Mouse (Mus musculus): ENCODE results near the gene Ctsw. TPM values are rescaled to one million over a fixed set of nuclear protein-coding genes. Genes with fewer than 3 reads are reported as not detected.
"Not testable (repeated sequence)": the region's sequence is repeated elsewhere in the genome, so short reads cannot be mapped to it uniquely, and the experiment has no call there.

The Ctsw gene
- total RNA-seq (2014; fragmentation: Nextera tagmentation) (1.1 TPM in 1 of 2 replicates, not detected in the other), total RNA-seq (2017) (not detected in 2 replicates)

DNA sequence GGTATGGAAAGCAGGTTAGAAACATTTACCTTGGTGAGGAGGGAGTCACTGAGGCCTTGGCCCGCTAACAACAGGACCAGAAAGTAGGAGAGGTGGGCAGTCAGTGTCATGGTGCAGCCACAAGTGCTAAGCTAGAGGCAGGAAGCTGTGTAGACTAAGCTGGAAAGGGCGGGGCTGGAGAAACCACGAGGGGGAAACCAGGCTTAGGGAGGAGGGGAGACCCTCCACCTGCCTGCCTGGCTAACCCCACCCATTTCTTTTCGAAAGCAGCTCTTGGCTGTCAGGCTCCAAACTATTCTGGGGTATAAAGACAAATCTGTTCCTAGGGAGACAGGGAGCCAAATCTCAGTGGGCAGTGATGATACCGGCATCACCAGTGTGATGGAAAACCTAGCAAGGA, at the start of gene Ctsw:
Ctsw (minus strand) TSS at position 134 of the 400 bp plus-strand sequence.
- peak; percentile 45; the same call in 1 of the 2 replicates for ATAC-seq (replicated peaks; ENCODE audit: poor library complexity, severe bottlenecking)

DNA sequence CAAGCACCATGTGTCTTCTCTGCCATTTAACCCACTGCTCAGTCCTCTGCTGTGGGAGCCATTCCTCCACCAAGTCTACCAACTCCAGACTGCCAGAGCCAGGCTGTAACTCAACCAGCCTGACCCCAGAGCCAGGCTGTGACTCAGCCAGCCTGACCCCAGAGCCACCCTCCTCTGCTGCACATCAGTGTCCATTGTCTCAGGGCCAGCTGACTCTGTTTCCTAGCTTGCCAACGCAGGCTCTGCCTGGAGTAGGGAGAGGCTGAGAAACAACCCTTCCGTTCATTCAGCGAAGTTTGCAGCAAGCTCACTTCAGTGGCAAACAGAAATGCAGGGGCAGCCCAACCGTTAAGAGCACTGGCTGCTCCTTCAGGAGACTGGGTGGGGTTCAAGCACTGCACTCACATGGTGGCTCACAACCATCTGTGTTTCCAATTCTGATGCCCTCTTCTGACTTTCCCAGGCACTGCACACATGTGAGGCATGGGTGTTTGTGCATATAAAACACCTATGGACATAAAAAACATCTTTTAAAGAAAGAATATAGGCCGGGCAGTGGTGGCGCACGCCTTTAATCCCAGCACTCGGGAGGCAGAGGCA, 48.7 kb upstream of the Ctsw start:
- ATAC-seq (replicated peaks; ENCODE audit: poor library complexity, severe bottlenecking) = no peak

DNA sequence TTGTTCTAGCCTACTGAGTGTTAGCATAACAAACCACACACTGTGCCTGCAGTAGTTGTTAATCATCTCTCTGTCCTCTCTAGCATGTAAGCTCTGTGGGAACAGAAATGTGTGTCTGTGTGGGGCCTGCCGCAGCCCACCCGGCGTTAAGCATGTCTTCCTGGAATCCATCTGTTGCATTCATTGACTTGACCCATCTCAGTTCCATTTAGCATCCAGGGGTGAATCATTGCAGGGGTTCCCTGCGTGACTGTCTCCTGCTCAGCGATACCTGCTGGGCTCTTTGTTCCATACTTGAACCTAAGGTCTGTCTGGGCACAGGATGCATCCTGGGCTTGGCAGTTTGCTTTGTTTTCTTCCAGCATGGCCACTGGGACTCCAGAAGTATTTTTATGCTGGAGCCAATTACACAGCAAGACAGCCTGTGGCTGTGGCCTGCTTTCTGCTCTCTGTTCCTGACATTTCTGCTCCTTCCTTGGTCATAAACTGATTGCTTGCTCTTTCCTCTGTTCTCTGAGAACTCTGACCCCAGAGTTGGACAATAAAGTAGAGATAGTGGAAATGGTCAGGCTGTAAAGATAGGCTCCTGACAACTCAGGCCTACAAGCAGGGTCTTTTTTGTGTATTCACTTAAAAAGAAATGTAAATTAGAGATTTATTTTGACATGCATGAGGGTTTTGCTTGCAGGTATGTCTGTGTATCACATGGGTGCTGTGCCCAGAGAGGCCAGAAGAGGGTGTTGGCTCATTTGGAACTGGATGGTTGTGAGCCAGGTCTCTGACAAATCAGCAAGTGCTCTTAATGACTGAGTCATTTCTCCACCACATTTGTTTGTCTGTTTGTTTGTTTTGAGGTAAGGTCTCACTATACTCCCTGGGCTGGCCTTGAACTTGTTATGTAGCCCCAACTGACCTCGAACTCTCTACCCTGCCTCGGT, 47.8 kb upstream of the Ctsw start:
- ATAC-seq (replicated peaks; ENCODE audit: poor library complexity, severe bottlenecking) = no peak

DNA sequence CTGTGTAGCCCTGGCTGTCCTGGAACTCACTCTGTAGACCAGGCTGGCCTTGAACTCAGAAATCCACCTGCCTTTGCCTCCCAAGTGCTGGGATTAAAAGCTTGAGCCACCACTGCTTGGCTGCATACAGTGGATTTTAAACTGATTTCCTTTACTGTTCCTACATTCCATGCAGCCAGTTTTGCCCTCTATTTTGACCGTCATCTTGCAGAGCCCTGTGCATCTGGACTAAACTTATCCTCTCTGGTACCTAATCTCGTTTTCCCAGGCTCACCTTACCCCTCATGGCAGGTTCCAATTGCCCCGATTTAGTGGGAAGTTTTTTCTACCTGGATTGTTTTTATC, 44.7 kb upstream of the Ctsw start:
- no peak for ATAC-seq (replicated peaks; ENCODE audit: poor library complexity, severe bottlenecking)

DNA sequence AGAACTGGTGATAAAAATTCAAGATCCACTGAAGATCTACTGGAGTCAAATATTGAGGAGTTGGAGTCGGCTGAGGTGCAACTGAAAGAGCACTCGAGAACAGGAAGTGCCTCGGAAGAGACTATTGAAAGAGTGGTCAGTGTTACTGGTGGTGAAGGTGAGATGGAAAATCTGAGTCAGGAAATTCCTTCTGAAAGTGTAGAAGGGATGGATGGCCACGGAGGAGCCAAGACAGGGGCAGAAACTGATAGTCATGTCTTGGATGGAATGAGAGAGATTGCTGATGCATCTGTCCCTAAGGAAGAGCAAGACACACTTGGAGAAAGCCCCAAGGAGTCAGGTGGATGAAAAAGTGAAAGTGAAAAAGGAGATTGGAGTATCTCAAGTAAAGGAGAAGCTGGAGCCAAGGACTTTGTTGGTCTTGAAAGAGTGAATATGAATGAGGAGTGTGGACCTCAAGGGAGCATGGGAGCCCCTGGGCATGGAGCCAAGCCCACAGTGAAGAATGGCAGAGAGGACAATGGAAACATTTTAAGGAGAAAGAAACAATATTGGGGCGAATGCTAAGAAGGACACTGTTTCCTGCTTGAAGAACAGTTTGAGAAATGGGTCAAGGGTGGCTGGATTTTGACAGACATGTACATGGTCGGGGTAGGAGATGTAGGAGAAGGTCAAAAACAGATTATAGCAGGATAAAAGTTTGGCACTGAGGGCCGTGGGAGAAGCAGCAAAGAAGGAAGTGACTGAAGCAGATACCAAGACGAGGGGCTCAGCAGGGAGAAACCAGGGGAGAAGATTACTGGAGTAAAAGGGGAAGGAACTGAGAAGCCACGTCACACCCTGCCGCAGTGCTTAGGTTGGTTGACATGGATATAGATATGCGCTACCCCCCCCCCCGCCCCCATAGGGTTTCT, 44.0 kb upstream of the Ctsw start:
- ATAC-seq (replicated peaks; ENCODE audit: poor library complexity, severe bottlenecking) = peak; percentile 73

DNA sequence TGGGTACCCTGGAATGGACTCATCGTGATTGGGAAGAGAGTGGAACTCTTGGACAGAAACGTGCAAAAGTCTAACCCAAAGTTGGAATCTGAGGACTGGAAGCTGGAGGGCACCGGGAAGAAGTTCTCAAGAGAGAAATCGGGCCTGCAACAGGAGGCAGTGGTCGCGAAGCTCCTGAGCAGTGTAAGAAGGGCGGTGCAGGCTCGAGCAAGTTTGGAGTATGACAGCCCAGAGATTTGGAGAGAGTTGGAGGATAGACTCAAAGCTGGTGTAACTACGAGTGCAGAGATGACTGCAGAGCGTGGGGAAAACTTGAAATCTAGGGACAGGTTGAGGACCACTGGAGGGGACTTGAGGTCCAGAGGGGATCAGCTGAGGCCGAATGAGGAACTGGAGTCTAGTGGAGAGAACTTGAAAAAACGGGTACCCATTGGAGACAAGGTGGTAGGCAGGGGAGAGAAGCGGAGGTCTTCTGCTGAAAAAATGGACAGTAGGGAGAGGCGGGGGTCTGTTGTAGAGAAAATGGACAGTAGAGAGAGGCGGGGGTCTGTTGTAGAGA, 42.8 kb upstream of the Ctsw start:
- no peak for ATAC-seq (replicated peaks; ENCODE audit: poor library complexity, severe bottlenecking)

DNA sequence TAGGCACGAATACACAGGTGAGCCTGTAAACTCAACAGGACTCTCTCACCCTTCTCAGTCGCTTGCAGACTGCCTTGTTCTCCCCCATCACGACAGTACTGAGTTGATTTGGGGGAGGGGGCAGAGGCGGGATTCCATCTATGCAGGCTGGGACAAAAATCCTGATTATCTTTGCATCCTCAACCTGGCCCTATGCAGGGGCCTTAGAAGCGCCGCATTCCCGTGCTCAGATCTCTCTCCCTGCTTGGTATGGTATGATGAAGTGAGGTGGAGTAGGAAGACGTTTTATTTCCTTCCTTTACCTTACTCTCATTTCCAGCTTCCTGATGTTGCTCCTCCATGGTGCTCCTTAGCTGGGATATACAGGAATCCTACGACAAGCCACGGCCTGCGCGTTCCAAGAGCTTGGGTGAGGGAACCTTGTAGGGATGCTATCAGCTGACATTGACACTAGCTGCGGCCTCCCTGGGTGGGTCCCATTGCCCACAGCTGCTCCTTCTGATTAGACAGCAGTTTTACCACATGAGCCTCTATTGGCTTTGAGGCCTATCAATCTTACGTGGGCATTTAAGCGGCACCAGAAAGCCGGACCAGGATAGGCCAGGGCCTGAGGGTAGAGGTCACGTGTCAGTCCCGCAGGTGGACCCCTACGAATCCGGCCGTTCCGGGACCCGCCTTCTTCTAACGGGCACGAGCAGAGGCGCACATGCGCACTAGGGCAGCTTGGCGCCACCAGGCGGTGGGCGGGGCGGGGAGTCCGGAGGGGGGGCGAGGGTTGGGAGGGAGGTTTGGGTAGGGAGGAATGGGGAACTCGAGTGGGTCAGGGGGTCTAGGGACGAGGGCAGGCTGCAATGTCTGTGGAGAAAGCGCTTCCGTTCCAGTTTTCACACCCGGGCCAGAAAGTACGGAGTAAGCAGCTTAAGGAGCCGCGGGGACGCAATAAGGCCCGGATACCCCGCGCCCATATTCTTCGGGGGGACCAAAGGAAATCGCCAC, 42.0 kb upstream of the Ctsw start, which contains the start of gene Snx32:
Snx32 (minus strand) TSS at position 508 of the 996 bp plus-strand sequence.
- peak; percentile 85 for ATAC-seq (replicated peaks; ENCODE audit: poor library complexity, severe bottlenecking)

DNA sequence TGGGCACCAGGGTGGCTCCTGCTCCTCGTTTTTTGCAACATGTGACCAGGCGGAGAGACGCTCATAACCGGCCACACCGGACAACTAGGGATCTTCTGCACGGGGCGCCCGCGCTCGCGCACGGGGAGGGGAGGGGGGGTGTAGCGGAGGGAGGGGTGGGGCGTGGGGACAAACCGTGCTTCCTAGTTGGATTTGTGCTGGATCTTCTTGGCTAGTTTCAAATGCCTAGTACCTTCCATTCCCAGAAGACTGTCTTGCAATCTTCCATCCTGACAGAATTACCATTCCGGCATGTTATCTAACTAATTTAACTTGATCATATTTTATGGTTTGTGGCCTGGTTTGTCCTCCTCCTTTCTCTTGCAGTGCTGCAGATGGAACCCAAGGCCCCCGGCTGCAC, 35.4 kb upstream of the Ctsw start, which contains the start of gene 1700020D05Rik:
1700020D05Rik (minus strand) TSS at position 101 of the 400 bp plus-strand sequence.
- no peak for ATAC-seq (replicated peaks; ENCODE audit: poor library complexity, severe bottlenecking)

DNA sequence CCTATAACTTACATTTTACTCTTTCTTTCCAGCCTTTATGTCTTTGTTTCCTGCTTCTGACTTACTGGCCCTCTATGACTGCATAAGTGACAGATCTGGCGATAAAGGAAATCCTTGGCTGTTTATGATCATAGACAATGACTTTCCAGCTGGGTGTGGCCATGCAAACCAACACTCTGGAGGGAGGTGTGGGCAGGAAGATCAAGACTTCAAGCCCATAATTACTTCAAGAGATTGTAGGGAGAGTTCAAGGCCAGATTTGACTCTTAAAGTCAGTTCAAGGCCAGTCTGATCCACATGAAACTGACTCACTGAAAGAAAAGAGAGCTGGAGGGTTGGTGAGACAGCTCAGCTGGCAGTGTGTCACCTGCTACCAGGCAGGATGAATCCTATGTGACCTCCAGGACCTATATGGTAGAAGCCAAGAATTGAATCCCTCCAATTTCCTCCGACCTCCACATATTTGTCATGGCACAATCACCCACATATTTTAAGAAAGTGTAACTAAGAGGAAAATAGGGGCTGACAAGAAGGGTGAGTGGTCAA, 32.1 kb upstream of the Ctsw start:
- ATAC-seq (replicated peaks; ENCODE audit: poor library complexity, severe bottlenecking) = no peak

DNA sequence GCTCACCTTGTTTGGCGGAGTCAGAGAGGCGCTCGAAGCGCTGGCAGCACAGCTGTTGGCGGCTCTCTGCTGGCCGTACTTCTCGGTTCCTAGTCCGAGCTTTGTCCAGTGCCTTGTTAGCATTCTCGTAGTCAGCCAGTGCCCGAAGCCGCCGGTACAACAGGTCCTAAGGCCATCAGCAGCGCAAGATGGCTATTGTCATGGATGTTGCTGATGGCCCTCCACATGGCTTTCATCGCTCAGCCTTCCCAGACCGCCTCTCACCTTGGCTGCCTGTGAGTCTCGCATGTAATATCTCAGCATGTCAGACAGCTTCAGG, 27.7 kb upstream of the Ctsw start:
- no peak for ATAC-seq (replicated peaks; ENCODE audit: poor library complexity, severe bottlenecking)

DNA sequence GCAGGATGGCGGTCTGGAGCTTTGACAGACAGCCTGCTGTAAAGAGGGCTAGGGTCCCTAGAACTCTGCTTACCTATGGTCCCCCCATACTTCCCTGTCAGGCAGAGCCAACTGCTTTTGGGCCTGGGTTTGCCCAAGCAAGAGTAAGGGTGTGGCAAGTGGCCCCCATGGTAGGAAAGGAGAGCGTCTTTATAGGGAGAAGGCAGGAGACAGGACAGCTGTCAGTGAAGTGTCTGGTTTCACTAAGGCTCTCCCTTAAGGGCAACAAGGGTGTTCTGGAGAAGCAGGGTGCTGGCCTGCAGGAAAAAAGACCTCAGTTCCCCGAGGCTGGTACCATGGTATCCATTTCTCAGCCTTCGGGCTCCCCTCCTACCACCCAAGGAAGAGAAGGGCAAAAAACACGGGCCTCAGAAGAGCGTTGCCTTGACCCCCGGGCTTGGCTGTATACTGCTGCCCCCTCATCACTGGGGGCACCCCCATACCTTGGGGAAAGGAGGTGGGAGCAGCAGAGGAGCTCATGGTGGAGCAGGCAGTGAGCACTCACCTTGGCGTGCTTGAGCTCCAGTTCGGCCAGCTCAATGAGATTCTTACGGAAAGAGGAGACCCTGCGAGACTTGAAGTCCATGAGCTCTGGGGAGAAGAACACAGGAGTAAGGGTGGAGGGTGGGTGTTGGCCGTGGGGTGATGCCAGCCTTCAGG, 27.2 kb upstream of the Ctsw start:
- ATAC-seq (replicated peaks; ENCODE audit: poor library complexity, severe bottlenecking) = no peak

DNA sequence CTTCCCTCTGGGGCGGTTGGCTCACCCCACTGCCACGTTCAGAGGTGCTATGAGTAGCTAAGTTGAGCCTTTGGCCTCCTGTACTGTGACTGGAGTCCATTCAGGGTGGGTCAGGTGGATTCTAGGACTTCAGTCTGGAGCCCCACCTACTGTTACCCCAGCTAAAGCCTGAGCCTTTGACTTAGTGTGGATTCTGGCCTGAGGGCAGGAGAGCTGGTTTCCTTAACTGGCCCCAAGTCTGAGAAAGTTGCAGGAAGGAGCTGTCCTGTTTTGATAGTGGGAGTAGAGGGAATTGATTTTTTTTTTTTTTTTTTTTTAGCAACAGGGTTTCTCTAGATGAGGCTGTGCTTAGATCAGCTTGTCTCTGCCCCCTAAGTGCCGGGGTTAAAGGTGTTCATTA, 26.0 kb upstream of the Ctsw start:
- no peak for ATAC-seq (replicated peaks; ENCODE audit: poor library complexity, severe bottlenecking)

DNA sequence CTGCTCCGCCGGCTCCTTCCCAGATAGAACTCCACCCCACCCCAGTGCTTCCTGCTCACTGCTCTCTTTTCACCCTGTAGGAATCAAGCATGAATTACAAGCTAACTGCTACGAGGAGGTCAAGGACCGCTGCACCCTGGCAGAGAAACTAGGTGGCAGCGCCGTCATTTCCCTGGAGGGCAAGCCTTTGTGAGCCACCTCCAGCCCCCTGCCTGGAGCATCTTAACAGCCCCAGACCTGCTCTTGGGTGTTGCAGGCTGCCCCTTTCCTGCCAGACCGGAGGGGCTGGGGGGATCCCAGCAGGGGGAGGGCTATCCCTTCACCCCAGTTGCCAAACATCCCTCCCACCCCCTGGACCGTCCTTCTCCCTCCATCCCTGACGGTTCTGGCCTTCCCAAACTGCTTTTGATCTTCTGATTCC, 25.0 kb upstream of the Ctsw start:
- not testable (repeated sequence) for ATAC-seq (replicated peaks; ENCODE audit: poor library complexity, severe bottlenecking)

DNA sequence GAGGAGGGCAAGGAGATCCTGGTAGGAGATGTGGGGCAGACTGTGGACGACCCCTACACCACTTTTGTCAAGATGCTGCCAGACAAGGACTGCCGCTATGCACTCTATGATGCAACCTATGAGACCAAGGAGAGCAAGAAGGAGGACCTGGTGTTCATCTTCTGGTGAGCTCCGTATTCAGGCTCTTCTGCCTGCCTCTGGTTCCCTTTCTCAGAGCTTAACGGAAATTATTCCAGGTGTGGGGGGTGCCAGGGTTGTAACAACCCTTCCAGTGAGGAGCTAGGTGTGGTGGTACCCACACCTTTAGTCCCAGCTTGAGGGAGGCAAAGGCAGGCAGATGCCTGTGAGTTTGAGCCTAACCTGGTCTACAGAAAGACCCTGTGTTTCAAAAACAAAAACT, 24.3 kb upstream of the Ctsw start:
- no peak for ATAC-seq (replicated peaks; ENCODE audit: poor library complexity, severe bottlenecking)

DNA sequence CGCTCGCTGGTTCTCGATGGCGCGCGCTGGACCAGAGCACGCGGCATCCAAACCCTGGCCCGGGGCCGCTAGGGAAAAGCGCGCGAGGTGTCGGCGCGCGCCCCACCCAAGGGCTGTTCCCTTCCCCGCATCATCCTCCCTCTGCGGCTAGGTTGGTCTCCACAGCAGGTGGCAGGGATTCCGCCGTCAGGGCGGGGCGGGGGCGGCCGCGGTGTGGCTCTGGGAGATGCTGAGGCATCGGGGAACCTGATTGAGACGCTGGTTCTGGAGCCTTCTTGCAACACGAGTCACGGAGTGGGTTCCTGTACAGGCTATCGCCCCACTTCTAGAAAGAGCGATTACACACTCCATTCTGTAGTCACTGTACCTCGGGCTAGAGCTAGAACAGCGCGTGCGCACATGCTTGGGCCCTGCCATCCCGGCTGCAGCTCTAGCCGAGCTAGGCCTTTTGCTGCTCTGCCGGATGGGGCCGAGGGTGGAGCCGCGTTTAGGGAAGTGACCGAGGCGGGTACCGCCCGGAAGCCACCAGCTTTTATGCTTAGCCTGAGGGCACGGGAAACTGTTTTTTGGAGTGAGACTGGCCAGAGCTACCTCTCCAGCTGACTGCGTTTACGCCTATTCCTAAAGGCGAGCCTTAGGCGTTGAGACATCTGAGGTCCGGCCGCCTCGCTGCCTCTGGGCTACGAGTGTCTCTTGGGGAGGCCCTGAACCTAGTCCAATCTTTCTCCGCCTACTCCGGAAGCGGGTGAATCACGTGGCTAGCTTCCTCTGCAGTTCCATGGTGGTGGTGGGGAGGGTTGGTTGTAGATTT, 22.8 kb upstream of the Ctsw start:
- ATAC-seq (replicated peaks; ENCODE audit: poor library complexity, severe bottlenecking) = peak; percentile 31

DNA sequence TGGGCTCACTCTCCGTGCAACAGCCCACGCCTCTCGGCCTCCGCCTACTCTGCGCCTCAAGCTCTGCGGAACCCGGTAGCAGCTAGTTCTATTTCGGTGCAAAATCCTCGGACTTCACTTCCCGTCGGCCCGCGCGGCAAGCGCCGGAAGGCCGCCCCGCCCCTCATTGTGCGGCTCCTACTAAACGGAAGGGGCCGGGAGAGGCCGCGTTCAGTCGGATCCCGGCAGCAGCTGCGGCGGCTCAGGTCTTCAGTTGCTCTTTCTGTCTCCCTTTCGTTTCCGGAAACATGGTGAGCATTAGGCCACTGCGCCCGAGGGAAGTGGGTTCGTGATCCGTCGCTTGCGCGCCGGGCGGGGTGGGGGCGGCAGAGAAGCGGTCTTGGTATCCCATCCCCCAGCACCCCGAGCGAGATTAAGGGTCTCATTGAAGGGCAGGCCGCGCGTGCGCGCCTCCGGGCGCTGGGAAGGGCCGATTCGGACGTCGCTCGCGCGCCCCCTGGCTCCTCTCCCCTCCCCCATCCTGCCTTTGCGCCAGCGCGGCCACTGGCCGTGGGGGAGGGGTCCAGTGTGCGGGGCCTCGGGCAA, 22.1 kb upstream of the Ctsw start, which contains the start of gene Cfl1:
Cfl1 (plus strand) TSS at position 143 of the 585 bp plus-strand sequence.
- peak; percentile 44 for ATAC-seq (replicated peaks; ENCODE audit: poor library complexity, severe bottlenecking)

DNA sequence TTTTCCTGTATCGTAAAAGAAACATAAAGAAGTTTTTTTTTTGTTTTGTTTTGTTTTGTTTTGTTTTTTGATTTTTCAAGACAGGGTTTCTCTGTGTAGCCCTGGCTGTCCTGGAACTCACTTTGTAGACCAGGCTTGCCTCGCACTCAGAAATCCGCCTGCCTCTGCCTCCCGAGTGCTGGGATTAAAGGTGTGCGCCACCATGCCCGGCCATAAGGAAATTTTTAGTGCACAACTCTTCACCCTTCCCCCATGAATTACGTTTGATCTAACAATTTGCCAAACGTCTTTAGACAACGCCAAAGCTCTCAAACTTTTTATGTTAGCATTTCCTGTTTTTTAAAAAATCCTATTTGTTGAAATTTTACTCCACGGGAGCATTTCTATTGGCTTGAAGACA, 21.4 kb upstream of the Ctsw start:
- ATAC-seq (replicated peaks; ENCODE audit: poor library complexity, severe bottlenecking) = not testable (repeated sequence)

All from granulocyte monocyte progenitor cell, adult 5-6 weeks (primary cell).